ENCODE assay signal across 15 mouse cellular contexts in genomic region chr7:127013385-127013784, GRCm38 (mm10). TPM values are rescaled to one million over a fixed set of nuclear protein-coding genes. Genes with fewer than 3 reads are reported as not detected.
DNase-seq lines count a peak whose midpoint lies in the region; ATAC-seq and TF ChIP-seq lines count a peak whose summit lies in the region.
"Had no signal": no experiment of that assay in that cellular context is flagged by ENCODE, and none has a peak within 500 bp of the region (broad histone marks: within the 10 kb centered on the region; RNA-seq: fewer than 3 reads in every experiment).

No protein-coding gene starts in this region.

- H3K9ac ChIP-seq in heart, postnatal 0 days (replicated peaks; ENCODE audit: low read depth, low read length): no peak overlapping the region
- H3K9ac ChIP-seq in stomach, embryonic 15.5 days: no peak overlapping the region

- peaks cover 20% of the 10 kb centered on the region for H3K4me1 ChIP-seq in lung, adult 2 months (ENCODE audit: control insufficient read depth, insufficient read depth, low read length)
- peaks cover 21% of the 10 kb centered on the region for H3K4me1 ChIP-seq in heart, postnatal 0 days (ENCODE audit: control insufficient read depth, insufficient read depth)
- peaks cover 36% of the 10 kb centered on the region for H3K4me1 ChIP-seq in stomach, embryonic 15.5 days

- H3K27me3 ChIP-seq in heart, postnatal 0 days (ENCODE audit: control insufficient read depth, insufficient read depth, low read length): no peaks in the 10 kb centered on the region
- no peaks in the 10 kb centered on the region for H3K27me3 ChIP-seq in stomach, embryonic 15.5 days (replicated peaks)
- H3K27me3 ChIP-seq: embryonic facial prominence, embryonic 12.5 days; limb, embryonic 15.5 days had no signal

- WGBS in lung, adult 2 months: 85% methylated on average over 6 of the region's 6 CpGs
- WGBS in heart, postnatal 0 days: 91% methylated on average over 6 of the region's 6 CpGs
- 91% methylated on average over 6 of the region's 6 CpGs for WGBS in stomach, embryonic 15.5 days

- peak overlapping the region; percentile 75 for H3K4me2 ChIP-seq in heart, postnatal 0 days (ENCODE audit: low read depth, low read length)
- H3K4me2 ChIP-seq in stomach, embryonic 15.5 days: peak overlapping the region; percentile 64

- no peak for TF ChIP-seq CTCF in lung, adult 2 months (IDR thresholded peaks at IDR 0.05; ENCODE audit: insufficient read depth, low read length)
- TF ChIP-seq CTCF in heart, postnatal 0 days (IDR thresholded peaks at IDR 0.05; ENCODE audit: low read depth): no peak

- H3K4me3 ChIP-seq in lung, adult 2 months (replicated peaks; ENCODE audit: extremely low read depth, low read depth, low read length): peak overlapping the region; percentile 23
- H3K4me3 ChIP-seq in heart, postnatal 0 days (ENCODE audit: low read depth, low read length): peak overlapping the region; percentile 61
- 0 out of 2 replicates have a peak overlapping the region, but pooled peaks have one; percentile 51 for H3K4me3 ChIP-seq in stomach, embryonic 15.5 days (replicated peaks)

- H3K27ac ChIP-seq in heart, postnatal 0 days (ENCODE audit: low read depth): no peak overlapping the region
- H3K27ac ChIP-seq in stomach, embryonic 15.5 days: no peak overlapping the region

- H3K9me3 ChIP-seq in heart, postnatal 0 days (replicated peaks; ENCODE audit: control insufficient read depth, low read length): no peaks in the 10 kb centered on the region
- no peaks in the 10 kb centered on the region for H3K9me3 ChIP-seq in stomach, embryonic 15.5 days
- H3K9me3 ChIP-seq: embryonic facial prominence, embryonic 12.5 days; limb, embryonic 15.5 days had no signal

- TF ChIP-seq POLR2A in lung, adult 2 months (IDR thresholded peaks at IDR 0.05; ENCODE audit: borderline replicate concordance, extremely low read depth, low read depth, low read length): no peak

- no peak for TF ChIP-seq EP300 in heart, postnatal 0 days (IDR thresholded peaks at IDR 0.05; ENCODE audit: low read depth)

- no peak for ATAC-seq in heart, postnatal 0 days (ENCODE audit: insufficient read depth, low read depth)
- no peak for ATAC-seq in stomach, embryonic 15.5 days (ENCODE audit: insufficient read depth, low FRiP score, low read depth)
- ATAC-seq in inflammation-experienced regulatory T-cells, adult 6 months: no peak
- ATAC-seq: forebrain, postnatal 0 days had no signal

- H3K36me3 ChIP-seq in heart, postnatal 0 days (replicated peaks; ENCODE audit: control insufficient read depth, insufficient read depth, low read length): 0 out of 2 replicates have a peak, but pooled peaks cover 10% of the 10 kb centered on the region
- H3K36me3 ChIP-seq in stomach, embryonic 15.5 days: peaks cover 12% of the 10 kb centered on the region

- DNase-seq in heart, adult 11 months: peak; percentile 94
- no peak for DNase-seq in heart, adult 9 months (ENCODE audit: low spot score in 2 of 2)
- no peak for DNase-seq in lung, adult 2 months
- DNase-seq in lung, postnatal 25 days (ENCODE audit: low spot score): no peak
- no peak for DNase-seq in heart, postnatal 0 days (ENCODE audit: low spot score)
- DNase-seq in retina, postnatal 1 day: no peak
- DNase-seq: adrenal gland, adult 2 months; forebrain, postnatal 0 days; layer of hippocampus, postnatal 36 days; midbrain, embryonic 14.5 days had no signal

RNA-seq across cellular contexts. Expression of gene Mvp, which starts 1.0 kb away (rescaled TPM):
- 82.2 and 125 TPM in 2 replicates for polyA plus RNA-seq in lung, adult 2 months (2012; rRNA removed)
- 24.2 and 32.5 TPM in 2 replicates for total RNA-seq in heart, postnatal 0 days (2014; rRNA removed; ENCODE audit: low replicate concordance)
- 16.1 and 17.4 TPM in 2 replicates for polyA plus RNA-seq in heart, postnatal 0 days (2015; fragmentation: Nextera tagmentation; extraction: Ambion mirVana)
- 27.2 and 29.1 TPM in 2 replicates for polyA plus RNA-seq in stomach, embryonic 15.5 days (2015; fragmentation: Nextera tagmentation; extraction: Ambion mirVana)
- 10 to 100 TPM; 15.2 to 19.7 (median 16.2) TPM for polyA plus RNA-seq in inflammation-experienced regulatory T-cells, adult 6 months (2017; shearing (Covaris generic))

RNA-seq across cellular contexts. Expression of gene Pagr1b, which starts 2.9 kb away (rescaled TPM):
- polyA plus RNA-seq in lung, adult 2 months (2012; rRNA removed): 2.6 and 2.8 TPM in 2 replicates
- not detected in 2 replicates for total RNA-seq in heart, postnatal 0 days (2014; rRNA removed; ENCODE audit: low replicate concordance)
- not detected in 2 replicates for polyA plus RNA-seq in heart, postnatal 0 days (2015; fragmentation: Nextera tagmentation; extraction: Ambion mirVana)
- 1.0 TPM in 1 of 2 replicates, not detected in the other for polyA plus RNA-seq in stomach, embryonic 15.5 days (2015; fragmentation: Nextera tagmentation; extraction: Ambion mirVana)
- not detected for polyA plus RNA-seq in inflammation-experienced regulatory T-cells, adult 6 months (2017; shearing (Covaris generic))
- polyA plus RNA-seq: hindbrain, embryonic 11.5 days; midbrain, embryonic 14.5 days had no signal

RNA-seq across cellular contexts. Expression of gene Pagr1a, which starts 3.8 kb away (rescaled TPM):
- 5.7 and 7.5 TPM in 2 replicates for polyA plus RNA-seq in lung, adult 2 months (2012; rRNA removed)
- total RNA-seq in heart, postnatal 0 days (2014; rRNA removed; ENCODE audit: low replicate concordance): not detected in 2 replicates
- 21.7 and 44.8 TPM in 2 replicates for polyA plus RNA-seq in heart, postnatal 0 days (2015; fragmentation: Nextera tagmentation; extraction: Ambion mirVana)
- 33.1 and 62.5 TPM in 2 replicates for polyA plus RNA-seq in stomach, embryonic 15.5 days (2015; fragmentation: Nextera tagmentation; extraction: Ambion mirVana)
- 10 to 100 TPM; 34.7 to 44.5 (median 42.6) TPM for polyA plus RNA-seq in inflammation-experienced regulatory T-cells, adult 6 months (2017; shearing (Covaris generic))

RNA-seq across cellular contexts. Expression of gene Gm42742, which starts 7.5 kb away (rescaled TPM):
- 26.5 and 38.8 TPM in 2 replicates for polyA plus RNA-seq in lung, adult 2 months (2012; rRNA removed)
- 22.8 and 24.8 TPM in 2 replicates for total RNA-seq in heart, postnatal 0 days (2014; rRNA removed; ENCODE audit: low replicate concordance)
- 5.7 and 44.5 TPM in 2 replicates for polyA plus RNA-seq in heart, postnatal 0 days (2015; fragmentation: Nextera tagmentation; extraction: Ambion mirVana)
- polyA plus RNA-seq in stomach, embryonic 15.5 days (2015; fragmentation: Nextera tagmentation; extraction: Ambion mirVana): 25.0 and 63.8 TPM in 2 replicates
- polyA plus RNA-seq in inflammation-experienced regulatory T-cells, adult 6 months (2017; shearing (Covaris generic)): 10 to 100 TPM; 42.5 to 62.2 (median 46.4) TPM

RNA-seq across cellular contexts. Expression of gene Prrt2, which starts 7.6 kb away (rescaled TPM):
- polyA plus RNA-seq in lung, adult 2 months (2012; rRNA removed): 8.1 and 9.8 TPM in 2 replicates
- not detected in 2 replicates for total RNA-seq in heart, postnatal 0 days (2014; rRNA removed; ENCODE audit: low replicate concordance)
- 0.23 and 1.1 TPM in 2 replicates for polyA plus RNA-seq in heart, postnatal 0 days (2015; fragmentation: Nextera tagmentation; extraction: Ambion mirVana)
- polyA plus RNA-seq in stomach, embryonic 15.5 days (2015; fragmentation: Nextera tagmentation; extraction: Ambion mirVana): 5.9 and 8.1 TPM in 2 replicates
- polyA plus RNA-seq in inflammation-experienced regulatory T-cells, adult 6 months (2017; shearing (Covaris generic)): 1 to 10 TPM in 1 of 3 experiments, under 1 TPM in 1, not detected in 1; 0.97 to 1.1 TPM
